Mouse (Mus musculus) granulocyte monocyte progenitor cell, adult 5-6 weeks (primary cell): Measurements from ENCODE around the gene Tuba1b. TPM values are rescaled to one million over a fixed set of nuclear protein-coding genes. Genes with fewer than 3 reads are reported as not detected.
A peak's percentile ranks its signal among the peaks of the same experiment; 100 is the strongest.
"Not testable (repeated sequence)": the region's sequence is repeated elsewhere in the genome, so short reads cannot be mapped to it uniquely, and the experiment has no call there.

Experiments used
- ATAC-seq: replicated peaks from 2 replicates; pipeline ENCODE4 v1.8.0; 2016; ENCODE audit warnings: mild to moderate bottlenecking, moderate TSS enrichment, inconsistent platforms; ENCODE audit not compliant: poor library complexity, severe bottlenecking
- total RNA-seq, 2 experiments: library from RNA; stranded (forward) in 1 of 2; stranded (reverse) in 1 of 2; fragments of 200-712, 200-1000 nt in 1 of 2; fragments of >200 nt in 1 of 2; fragmentation: Nextera tagmentation in 1 of 2; gene quantifications; 2 replicates each; pipeline ENCODE4 v1.2.3; 2014 to 2017

Gene Tuba1b
- total RNA-seq, 2 experiments from 2014 or later: 1,039 to 2,397 TPM

DNA sequence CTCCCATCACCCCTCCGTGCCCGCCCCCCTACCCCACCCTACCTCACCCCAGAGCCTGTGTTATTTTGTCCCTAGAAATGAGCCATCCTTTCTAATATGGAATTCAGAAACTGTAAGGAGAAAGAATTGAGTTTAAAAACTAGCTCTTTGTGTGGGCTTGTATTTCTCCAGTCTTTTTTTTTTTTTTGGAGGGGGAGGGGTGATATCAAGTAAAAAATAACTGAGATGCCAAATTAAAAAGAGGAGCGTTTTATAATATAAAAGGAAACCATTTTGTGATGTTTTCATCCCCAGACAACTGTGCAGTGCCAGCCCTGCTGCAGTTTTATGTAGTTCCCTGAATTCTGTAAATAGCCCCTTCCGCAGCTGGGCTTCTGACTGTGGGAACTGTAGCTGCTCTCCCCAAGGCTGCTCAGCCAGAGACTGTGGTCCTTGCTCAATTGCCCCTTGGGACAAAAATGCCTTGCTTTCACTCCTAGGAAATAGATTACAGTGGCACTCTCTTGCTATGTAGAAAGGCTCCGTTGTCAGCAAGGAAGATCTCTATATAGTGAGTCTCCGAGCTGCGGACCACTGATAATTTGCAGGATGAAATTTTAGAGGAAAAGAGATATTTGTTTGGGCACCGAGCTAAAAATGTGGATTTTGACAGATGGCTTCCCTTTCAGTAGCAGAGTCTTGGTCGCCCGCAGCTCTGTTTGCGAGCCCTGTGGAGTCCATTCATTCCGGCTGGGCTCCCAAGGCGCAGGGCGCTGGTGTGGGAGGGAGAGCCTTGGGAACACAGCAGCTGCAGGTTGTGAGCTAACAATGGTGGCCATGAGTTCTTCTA is 20.3 kb upstream of the Tuba1b start:
- ATAC-seq: no peak

DNA sequence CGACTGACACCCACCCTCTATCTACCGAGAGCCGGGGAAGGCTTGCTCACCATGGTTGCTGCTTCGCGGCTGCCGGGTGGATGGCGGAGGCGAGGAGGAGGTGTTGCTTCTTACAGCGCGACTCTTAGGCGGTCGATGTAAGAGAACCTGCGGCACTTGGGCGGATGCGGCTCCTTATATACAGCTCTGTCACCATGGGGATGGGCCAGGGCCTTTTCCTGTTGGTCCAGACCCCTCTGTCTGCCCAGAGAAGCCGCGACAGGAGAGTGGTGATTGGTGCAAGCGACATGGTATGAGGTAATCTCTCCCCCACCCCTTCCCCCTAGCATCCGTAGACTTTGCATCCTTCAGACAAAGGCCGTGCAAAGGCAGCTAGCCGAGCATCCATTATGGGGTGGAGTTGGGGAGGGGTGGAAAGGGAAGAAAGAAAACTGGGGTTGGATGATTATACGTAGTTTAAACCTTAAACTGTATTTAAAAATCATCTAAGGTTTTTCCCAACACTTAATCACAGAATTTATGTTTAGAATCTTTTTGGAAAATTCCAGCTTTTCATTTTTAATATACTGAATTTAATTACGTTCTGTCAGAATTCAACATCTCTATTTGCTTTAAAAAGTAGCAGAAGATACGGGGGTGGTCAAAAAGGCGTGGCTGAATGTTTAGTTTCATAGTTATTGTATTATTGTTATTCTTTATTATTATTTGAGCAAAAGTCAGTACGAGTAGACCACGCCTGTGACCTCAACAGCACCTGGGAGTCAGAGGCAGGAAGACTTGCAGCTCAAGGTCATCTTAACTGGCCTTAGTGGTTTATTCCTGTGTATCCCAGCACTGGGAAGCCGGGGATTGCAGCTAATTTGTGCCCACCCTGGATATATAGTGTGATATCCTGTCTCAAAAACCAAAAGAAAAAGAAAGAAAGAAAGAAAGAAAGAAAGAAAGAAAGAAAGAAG is 19.3 kb upstream of the Tuba1b start, which contains the start of the genes Gm49450 and Tuba1a:
Gm49450 (minus strand) TSS at position 151 of the 956 bp plus-strand sequence.
Tuba1a (minus strand) TSS at position 303 of the 956 bp plus-strand sequence.
- ATAC-seq: peak; percentile 87

DNA sequence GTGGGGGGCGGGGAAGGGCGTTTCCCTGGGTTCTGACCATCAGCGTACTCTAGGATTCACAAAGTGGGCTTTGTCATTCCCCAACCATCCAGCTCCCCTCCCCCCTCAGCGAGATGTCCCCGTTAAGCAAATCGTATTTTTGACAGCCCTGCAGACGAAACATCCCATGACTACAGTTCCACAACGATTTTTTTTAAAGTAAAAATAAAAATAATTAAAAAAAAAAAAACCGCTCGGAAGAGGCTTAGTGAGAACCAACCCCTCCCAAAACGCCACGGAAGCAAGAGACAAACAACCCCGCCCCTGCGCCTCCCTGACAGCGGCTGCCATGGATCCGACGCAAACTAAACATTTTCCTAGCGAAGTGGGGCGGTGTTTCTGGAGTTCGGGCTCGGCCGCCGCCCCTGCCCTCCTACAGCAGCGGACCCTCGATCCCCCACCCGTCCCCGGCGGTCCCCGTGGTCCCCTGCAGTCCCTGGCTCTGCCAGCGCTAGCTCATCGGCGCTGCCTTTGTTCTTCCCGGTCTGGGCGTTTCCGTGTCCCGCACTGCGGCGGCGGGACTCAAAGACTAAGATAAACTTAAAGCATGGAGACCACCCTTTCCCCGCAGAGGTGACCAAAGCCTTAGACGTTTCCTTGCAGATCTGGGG is 18.5 kb upstream of the Tuba1b start:
- ATAC-seq: peak; percentile 74

DNA sequence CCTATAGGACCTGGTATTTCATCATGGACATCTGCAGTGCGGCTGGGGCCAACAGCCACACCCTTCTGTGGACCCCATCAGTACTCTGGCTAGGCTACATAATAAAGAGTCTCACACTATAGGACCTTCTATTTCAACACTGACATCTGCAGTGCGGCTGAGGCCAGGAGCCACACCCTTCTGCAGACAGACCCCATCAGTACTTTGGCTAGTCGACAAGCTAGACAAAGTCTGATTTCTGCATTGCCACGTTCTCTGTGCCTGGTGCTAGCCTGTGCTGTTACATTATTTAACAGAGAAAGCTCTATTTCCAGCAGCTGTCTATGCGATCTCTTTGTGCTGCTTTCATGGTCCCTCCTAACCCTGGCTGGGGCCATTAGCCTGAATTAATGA is 17.7 kb upstream of the Tuba1b start:
- no peak for ATAC-seq

DNA sequence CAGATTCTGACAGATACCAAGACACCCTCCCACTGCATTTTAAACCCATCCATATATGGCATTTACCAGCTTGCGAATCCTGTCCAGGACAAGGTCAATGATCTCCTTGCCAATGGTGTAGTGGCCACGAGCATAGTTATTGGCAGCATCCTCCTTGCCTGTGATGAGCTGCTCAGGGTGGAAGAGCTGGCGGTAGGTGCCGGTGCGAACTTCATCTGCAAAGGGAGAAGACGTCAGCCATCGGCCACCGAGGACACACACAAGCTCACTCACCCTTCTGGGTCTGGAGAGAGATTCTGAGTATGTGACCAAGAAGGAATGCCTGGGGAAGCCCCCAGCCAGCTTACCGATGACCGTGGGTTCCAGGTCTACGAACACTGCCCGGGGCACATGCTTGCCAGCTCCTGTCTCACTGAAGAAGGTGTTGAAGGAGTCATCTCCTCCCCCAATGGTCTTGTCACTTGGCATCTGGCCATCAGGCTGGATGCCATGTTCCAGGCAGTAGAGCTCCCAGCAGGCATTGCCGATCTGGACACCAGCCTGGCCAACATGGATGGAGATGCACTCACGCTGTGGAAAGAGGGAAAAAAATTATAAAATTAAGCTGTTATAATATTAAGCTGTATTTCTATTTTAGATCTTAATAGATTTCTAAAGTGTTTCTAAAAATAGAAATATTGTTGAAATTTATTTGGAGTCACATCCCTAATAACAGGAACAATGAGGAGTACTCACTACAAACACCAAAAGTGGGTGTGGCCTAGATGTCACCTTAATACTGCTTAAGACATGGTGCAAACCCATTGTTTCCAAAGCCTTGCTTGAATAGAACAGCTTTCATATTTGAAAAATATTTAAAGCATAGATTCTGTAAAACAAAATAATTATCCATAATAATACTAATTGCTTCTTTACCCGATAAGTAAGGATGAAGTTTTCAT is 17.0 kb upstream of the Tuba1b start:
- ATAC-seq: not testable (repeated sequence)

DNA sequence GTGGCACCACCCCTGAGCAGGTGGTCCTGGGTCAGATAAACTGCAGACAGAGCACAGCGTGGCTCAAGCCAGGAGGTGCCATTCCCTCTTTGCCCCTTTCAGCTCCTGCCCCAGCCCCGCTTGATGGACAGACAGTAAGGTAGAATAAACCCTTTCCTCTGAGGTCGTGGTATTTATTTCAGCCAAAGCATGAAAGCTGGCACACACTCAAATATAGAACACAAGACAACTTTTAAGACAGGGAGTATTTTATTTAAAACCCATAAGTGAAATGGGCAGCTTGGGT is 15.2 kb upstream of the Tuba1b start:
- no peak for ATAC-seq

DNA sequence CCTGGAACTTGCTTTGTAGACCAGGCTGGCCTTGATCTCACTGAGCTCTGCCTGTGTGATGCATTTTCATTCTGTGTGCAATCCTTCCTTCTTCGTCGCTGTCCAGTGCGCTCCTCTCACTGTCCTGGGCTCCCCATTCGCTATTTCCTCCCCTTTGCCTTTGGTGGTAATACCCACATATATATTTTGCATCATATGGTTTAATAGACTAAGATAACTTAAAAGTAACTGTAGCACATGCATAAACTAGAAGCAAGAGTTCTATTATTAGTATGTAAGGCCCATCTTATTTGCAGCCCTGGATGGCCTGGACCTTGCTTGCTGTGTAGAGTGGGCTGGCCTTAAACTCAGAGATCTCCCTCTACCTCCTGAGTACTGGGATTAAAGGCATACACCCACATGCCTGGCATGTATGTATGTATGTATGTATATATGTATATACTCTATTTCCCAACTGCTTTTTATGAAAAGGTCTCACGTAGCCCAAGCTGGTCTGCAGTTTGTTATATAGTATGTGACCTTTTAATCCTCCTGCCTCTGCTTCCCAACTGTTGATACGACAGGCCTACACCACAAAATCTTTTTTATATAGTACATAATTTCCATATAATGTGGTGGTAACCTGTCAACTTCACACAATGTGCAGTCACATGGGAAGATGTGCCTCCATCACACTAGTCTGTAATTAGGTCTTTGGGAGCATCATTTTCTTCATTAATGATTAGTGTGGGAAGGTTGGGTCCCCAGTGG is 14.7 kb upstream of the Tuba1b start:
- no peak for ATAC-seq

DNA sequence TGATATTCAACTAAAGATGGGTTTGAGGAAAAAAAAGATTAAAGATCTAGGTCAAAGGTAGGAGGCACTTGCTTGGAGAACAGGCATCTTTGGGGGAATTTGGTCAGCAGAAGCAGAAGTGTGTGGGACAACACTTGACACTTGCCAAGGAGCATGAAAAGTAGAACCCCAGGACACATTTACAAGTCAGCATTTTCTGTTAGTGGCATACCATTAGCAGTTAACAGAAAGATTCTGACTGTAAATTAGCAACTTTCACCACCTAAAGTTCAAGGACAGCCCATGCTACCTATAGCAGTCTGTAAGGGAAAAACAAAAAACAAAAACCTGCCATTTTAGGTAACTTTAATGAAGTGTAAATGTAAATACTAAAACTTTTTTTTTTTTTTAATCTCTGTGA is 14.0 kb upstream of the Tuba1b start:
- ATAC-seq: no peak

DNA sequence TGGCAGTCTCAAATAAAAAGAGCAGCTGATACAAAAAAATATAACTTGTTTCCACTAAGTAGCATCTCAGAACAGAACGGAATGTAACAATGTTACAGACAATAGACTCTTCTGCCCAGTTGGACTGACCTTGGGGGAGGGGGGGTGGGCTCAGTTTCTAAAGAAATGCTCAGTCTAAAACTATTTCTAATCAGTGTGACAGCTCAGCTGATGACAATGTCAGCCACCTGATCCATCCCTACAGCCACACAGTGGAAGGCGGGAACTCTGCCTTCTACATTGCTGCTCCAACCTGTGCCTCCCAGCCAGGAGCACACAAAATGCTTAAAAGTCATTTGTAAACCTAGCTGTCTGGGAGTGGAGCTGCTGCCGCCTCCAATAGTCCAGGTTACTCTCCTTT is 13.5 kb upstream of the Tuba1b start:
- ATAC-seq: no peak

DNA sequence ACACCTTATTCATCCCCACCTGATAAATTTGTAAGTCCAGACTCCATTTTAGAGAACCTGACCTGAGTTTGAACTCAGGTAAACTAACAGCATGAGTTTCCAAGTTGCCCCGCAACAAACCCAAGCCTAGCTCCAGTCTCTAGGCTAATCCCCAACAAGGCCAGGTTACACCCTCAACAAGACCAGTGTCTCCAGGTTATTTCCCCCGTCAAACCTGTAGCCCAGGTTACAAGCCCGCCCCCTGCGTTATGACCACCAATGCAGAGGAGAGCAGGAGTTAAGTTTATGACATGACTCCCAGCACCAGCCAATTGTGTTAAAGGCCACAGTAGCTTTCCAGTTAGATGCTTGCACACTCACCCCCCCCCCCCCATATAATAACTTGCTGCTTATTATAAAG is 8.8 kb upstream of the Tuba1b start:
- ATAC-seq: no peak

DNA sequence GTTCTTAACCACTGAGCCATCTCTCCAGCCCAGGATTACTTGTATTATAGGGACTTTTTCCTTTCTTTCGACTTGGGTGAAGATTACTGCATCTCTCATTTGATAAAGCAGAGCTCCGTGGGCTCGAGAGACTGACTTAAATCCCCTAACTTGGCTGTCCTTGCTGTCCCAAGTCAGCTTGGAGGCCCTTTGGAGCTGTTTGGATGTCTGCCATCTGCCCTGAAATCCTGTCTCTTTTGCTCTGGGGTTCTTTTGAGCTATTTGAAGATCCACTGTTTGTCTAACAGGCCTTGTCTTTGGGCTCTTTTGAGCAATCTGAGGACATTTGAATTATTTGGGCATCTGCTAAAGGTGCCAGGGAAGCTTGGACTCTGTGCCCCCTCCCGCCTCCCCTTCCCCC is 7.7 kb upstream of the Tuba1b start:
- no peak for ATAC-seq

DNA sequence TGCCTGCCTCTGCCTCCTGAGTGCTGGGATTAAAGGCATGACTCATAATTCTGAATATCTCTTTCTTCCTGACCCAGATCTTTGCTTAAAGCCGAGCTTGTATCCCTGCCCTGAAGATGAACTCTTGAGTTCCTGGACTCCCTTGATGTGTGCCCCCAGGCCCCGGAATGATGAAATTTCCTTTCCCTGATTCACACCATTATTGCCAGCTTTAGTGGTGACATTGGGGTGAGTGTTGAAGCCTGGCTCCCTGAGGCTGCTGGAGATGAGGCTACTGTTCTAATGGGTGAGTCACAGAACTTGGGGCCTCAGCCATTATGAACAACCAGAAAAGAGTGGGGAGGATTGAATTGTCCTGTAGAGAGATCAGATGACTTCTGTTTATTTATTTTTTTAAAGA is 7.2 kb upstream of the Tuba1b start:
- ATAC-seq: no peak

DNA sequence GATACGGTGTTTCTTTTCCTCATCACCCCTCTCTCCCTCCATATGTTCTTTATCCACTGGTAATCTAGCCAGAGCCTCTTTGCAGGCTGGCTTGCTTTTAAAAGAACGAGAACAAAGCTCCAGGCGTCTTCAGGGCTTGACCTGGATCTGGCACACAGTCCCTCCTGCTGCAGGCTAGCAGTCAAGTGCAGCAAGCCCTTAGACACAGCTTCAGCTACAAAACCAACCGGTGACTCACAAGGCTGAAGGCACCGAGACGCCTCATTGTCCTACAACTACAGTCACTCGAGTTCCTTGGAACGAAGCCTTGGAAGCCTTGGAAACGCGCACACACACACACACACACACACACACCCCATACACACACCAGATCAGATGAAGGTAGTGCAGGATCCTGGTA is 6.5 kb upstream of the Tuba1b start:
- ATAC-seq: no peak

DNA sequence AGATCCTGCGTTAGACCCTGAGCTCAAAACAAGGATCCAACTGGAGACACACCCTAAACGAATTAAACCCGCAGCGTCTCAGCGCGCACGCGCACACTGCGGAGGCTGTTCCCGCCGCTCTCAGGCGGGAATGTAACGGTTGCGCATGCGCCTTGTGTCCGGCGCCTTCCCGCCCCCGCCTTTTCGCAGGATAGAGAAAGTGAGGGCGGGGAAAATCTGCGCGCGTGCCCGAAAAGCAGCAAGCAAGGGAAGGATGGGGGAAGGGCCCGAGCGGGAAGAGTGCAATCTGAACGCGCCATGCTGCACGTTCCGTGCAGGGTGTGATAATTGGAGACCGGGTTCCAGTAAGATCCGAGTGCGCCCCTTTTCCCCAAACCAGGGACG is 540 bp downstream of the Tuba1b start:
- peak; percentile 57 for ATAC-seq

DNA sequence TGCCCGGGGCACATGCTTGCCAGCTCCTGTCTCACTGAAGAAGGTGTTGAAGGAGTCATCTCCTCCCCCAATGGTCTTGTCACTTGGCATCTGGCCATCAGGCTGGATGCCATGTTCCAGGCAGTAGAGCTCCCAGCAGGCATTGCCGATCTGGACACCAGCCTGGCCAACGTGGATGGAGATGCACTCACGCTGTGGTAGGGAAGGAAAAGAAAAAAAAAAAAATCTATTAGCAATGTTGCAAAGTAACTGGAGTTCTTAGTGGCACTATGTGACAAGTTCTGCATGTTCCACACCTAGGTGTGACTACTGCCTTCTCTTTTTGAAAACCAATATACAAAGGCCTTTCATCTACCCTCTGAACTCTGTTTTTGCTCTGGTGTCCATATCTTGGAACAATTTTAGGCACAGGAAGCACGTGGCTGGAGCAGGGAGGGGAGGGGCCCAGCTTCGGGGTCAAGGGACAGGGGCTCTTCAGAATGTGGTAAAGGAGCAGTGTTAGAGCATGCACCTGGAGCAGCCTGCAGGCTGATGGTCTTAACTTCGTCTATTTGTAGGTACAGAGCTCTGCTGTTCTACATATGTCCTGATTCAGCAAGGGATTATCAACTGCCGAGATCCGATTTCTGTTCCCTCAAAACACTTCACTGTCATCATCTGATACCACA is 1.2 kb downstream of the Tuba1b start:
- not testable (repeated sequence) for ATAC-seq

DNA sequence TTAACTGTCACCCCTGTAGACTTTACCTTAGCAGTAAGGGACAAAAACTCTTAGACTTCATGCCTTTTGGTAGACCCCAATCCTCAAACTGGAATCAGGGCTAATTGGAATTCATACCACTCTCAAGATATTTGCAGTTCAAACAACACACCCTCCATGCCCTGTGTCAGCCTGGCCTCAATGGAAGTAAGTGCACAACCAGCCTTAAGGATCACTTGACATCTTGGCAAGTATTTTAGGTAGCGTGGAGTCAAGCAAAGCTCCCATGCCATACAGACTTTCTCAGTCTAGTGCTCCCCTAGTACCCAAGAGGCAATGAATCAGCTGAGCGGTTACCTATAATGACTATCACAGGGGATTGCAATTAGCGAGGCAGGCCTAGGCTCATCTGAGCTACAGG is 3.4 kb downstream of the Tuba1b start:
- ATAC-seq: no peak

DNA sequence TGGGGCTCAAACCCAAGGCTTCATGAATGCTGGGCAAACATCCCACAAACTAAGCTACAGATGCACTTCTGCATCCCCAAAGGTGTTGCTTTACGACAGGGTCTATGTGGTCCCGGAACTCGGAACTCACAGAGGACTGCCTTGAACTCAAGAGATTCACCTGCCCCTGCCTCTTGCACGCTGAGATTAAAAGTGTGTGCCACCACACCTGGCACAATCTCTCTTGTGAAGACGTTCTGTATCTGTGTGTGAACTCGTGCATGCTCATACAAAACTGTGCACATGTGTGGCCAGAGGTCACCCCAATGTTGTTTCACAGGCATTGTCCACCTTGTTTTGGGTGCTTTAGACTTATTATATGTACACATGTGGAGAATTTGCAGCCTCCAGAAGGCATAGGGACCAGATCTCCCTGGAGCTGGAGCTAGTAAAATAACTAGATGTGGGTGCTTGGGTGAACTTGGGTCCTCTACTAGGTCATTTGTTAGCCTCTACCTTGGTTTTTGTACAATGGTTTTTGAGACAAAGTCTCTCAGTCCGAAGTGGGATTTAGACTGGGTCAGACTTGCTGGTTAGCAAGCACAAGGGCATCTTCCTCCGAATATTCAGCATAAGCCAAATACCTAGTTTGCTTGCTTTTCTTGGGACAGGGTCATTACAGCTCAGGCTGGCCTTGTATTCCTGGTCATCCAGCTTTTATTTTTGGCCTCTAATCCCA is 4.2 kb downstream of the Tuba1b start:
- ATAC-seq: no peak
